Mouse (Mus musculus) naive thymus-derived CD4-positive, alpha-beta T cell, adult 2 months (primary cell): Measurements from ENCODE around the gene Dazap1.
"Not testable (repeated sequence)": the region's sequence is repeated elsewhere in the genome, so short reads cannot be mapped to it uniquely, and the experiment has no call there.

Source experiments
- DNase-seq: peaks from one replicate; pipeline ENCODE4 v3.0.0-alpha.2; 2011; ENCODE audit warnings: low read depth

The Dazap1 gene

DNA sequence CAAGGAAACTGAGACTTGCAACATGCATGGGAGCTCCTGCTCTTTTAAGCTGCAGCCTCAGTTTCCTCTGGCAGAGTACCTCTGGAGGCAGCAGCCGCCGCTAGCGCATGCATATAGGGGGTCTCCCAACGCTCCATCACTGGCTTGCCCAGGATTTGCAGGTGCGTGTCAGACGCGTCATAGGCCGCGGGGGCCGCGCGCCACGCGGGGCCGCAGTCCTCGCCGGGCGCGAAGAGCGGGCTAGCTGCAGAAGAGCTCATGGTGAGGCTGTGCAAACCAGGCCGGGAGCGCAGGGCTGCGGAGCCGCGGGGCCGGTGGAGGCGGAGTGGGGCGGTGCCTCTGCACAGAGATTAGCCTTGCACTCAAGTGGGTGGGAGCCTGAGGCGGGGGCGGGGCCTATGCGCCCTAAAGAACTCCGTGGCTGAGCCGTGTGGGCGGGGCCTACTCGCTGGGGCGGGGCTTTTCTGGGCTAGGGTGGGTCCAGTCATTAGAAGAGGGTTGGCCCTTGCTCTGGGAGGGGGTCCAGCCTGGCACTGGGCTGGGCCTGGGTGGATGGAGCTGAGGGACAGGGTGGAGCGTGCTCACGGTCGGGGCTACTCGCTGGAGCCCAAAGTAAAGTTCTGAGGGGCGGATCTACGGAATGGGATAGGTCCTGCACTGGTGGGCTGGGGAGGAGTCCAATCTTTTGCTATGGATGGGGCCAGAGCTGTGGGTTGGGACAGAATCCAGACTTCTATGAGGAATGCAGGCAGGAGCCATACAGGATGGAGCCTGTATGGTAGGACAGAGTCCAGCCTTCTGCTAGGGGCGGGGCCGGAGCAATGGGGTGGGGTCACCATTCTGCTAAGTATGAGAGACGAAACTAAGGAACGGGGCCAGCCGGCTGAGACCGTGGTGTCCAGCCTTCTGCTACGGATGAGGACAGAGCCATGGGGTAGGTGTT is at the start of gene Dazap1, which contains the start of gene Gamt:
TSS of gene Dazap1 (plus strand) at position 845 of the 943 bp plus-strand sequence.
TSS of gene Gamt (minus strand) at position 371 of the 943 bp plus-strand sequence.
- DNase-seq, result peak; percentile 93

DNA sequence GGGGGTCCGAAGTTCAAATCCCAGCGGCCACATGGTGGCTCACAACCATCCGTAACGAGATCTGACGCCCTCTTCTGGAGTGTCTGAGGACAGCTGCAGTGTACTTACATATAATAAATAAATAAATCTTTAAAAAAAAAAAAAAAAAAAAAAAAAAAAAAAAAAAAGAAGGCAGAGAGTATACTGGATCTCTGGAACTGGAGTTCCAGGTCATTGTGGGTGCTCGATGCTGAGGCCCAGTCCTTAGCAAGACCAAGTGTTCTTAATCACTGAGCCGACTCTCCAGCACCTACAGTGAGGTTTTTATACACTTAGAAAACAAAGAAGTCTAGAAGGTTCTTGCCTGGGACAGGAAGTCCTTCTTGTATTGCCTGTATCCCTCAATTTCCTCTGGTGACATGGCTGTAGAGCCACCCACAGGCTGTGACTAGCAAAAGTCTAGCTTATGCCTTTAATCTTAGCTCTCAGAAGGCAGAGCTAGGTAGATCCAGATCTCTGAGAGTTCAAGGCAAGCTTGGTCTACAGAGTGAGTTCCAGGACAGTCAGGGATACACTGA is 49.7 kb upstream of the Dazap1 start:
- DNase-seq, result peak; percentile 76

DNA sequence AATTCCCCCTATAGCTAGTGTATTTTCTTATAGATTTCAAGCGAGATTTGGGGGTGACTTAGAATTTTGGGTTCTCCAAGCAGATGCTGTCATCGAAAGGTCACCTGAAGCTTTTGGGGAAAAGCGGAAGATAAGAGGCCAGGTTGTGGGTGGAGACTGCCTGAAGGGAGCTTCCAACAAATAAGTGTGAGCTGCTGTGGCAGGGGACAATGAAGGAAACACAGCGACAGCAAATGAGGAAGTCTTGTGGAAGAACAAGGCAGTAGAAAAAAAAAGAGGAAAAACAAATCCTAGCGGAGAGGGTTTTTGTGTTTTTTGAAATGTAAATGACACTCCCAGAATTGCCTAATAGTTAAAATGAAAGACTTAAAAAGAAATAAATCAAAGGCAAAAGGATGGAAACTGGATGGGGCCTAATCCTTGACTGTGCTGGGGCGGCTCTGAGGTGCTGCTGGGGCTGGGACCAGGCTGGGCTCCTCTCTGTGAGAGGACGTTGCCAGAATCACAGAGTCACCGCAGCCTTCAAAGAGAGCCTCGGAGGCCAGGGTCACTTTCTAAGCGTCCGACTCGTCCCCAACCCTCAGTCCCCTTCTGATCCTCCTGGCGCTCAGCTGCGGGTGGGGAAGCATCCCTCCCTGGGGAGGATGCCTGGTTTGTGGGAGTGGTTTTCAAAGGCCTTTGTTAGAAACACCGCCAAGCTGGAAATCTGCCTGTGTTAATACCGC is 46.1 kb upstream of the Dazap1 start:
- no peak for DNase-seq

DNA sequence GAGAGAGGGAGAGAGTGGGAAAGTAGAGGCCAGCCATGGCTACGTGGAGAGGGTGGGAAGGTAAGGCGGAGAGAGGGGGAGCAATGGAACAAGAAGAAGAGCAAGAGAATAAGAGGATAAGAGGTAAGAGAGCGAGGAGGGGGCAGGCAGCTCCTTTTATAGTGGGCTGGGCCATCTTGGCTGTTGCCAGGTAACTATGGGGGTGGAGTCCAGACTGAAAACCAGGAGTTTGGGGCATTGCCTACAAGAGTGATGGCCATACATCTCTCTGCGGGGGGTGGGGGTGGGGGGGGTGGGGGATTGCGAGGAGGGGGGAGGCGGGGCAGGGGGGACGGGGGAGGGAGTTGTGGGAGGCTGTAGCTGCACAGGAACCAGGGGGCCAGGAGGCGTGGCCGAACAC is 40.6 kb upstream of the Dazap1 start:
- DNase-seq, result no peak

DNA sequence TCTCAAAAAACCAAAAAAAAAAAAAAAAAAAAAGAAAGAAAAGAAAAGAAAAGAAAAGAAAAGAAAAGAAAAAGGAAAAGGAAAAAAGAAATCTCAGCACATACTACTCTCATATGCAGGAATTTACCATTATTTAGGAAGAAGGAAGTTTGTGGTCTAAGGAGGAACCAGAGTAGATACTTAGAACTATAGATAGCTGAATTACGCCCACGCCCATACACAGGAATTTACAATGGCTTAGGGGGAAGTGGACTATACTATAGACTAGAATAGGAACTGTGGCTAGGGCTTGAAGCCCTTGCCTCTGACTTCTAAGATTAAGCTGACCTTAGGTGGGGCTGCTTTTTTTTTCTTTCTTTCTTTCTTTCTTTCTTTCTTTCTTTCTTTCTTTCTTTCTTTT is 38.1 kb upstream of the Dazap1 start:
- DNase-seq, result not testable (repeated sequence)

DNA sequence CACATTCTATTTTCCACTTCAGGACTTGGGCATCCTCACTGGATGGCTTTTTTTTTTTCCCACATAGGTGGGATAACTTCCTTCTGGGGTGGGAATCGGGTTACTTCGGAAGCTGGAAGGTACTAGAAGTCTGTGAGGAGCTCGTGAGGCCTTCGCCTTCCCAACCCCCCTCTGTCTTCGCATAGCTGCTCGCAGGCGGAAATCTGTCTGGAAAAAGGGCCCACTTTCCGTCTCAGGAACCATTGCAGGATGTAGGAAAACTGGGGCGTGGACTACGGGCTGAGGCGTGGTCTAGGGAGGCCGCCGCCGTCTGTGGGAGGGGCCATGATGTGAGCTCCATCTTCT is 35.2 kb upstream of the Dazap1 start:
- DNase-seq, result no peak

GRCm38 (mm10) chr10:80226416-80227165 is 34.7 kb upstream of the Dazap1 start, which contains the start of gene Mum1:
TSS of gene Mum1 (plus strand) at chr10:80226434.
- peak; percentile 98 for DNase-seq

GRCm38 (mm10) chr10:80227166-80227539 is 34.1 kb upstream of the Dazap1 start:
- DNase-seq, result no peak

- no peak for DNase-seq
Observed at GRCm38 (mm10) chr10:80227877-80228775, 33.2 kb upstream of the Dazap1 start.

GRCm38 (mm10) chr10:80236145-80236825 is 25.0 kb upstream of the Dazap1 start:
- DNase-seq, result no peak

- no peak for DNase-seq
Observed at GRCm38 (mm10) chr10:80237020-80237419, 24.3 kb upstream of the Dazap1 start.

GRCm38 (mm10) chr10:80238306-80238705 is 23.0 kb upstream of the Dazap1 start:
- DNase-seq, result no peak

GRCm38 (mm10) chr10:80239791-80240190 is 21.5 kb upstream of the Dazap1 start:
- no peak for DNase-seq

DNA sequence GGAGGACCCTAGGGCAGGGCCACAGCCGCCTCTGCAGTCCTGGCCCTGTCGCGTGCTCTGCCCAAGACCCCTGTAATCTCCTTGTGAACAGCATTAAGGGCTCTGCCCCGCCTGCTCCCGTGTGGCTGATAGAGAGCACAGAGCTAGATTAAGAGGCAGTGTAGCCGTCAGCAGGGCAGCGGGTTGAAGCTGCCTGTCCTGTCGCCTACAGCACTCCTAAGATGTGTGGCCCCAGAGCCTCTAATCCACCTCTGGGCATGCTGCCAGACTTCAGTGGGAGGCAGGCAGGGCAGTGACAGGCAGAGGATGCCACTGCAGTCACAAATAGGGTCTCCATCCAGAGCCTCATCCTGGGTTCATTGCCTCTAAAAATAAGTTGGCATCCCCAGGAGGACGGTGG is 19.2 kb upstream of the Dazap1 start:
- no peak for DNase-seq

DNA sequence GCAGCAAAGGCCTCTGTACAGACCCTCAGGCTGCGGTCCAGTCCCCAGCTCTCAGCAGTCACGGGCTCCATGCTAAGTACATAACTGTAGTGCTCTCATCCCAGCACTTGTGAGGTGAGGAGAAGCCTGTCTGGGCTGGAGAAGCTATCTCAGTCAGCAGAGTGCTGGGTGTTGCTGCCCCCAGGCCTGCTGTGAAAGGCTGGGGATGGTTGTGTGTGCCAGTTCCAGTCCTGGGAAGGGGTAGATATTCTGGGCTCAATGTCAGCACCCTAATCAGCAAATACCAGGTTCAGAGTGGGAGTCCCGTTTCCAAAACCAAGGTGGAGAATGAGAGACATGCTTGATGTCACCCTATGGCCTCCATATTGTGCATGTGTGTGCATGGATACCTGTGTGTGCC is 18.7 kb upstream of the Dazap1 start:
- DNase-seq, result no peak

DNA sequence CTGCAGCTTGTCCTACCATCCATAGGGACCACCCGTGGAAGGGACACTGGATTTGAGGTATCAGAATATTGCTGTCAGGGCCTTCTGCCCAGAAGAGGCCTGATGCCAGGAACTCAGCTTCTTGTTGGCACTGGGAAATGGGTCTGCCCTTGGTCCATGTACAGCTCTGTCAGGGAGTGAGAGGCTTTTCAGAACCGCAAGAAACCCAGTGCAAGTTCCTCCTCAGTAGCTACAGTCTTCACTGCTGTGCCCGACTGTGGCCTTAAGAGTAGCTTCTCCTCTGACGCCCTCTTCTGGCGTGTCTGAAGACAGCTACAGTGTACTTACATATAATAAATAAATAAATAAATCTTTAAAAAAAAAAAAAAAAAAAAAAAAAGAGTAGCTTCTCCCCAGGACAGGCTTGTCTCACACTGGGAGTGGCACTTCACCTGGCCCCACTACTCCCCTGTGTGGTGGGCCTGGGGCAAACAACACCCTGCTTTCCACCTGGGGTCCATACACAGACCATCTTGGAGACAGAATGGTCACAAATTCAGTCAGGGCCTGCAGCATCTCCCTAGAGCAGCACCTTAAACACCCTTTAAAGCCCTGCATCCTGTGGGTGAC is 16.4 kb upstream of the Dazap1 start:
- DNase-seq, result peak; percentile 77

DNA sequence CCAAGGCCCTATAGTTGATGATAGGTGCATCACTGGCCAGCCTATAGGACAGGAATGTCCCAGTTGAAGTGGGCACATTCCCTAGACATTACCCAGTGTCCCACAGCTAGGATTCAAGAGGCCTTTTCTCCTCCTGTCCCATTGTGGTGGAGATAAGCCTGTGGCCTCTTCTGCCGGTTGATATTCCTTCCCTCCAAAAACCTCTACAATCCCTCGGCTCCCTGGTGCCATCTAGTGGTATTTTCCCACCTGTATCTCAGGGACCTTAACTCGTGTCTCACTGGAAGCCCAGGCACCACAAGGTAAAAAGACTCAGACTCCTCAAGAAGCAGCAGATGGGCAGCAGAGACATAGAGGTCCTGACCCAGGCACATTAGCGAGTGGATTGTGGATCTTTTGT is 15.7 kb upstream of the Dazap1 start:
- DNase-seq, result peak; percentile 90

DNA sequence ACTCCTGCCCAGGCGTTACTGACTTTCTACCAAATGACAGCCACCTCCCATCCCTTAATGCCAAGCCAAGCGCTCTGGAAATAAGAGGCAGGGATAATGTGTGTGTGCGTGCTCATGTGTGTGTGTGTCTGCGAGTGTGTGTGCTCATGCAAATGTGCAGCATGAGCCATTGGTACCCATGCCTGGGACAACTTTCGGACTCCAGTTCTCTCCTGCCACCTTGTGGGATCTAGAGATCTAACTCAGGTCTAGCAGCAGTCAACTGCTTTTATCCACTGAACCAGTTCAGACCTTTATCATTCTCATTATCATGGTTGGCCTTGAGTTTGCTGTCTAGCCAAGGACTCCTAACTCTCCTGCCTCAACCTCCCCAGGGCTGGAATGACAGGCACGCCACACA is 13.4 kb upstream of the Dazap1 start:
- DNase-seq, result peak; percentile 29

DNA sequence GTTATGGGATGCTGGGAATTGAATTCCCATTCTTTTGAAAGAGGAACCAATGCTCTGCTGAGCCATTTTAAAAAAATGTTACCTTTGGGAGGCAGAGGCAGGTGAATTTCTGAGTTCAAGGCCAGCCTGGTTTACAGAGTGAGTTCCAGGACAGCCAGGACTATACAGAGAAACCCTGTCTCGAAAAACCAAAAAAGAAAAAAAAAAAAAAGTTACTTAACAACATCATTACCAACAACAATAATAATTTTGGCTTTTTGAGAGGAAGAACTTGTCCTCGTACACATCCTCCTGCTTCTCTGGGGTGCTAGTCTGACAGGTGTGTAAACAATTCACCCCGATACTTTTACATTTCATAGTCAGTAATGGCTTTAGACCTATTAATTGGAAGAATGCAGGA is 12.8 kb upstream of the Dazap1 start:
- DNase-seq, result not testable (repeated sequence)
